Mouse (Mus musculus): ENCODE results near the gene Smim24. TPM values are rescaled to one million over a fixed set of nuclear protein-coding genes. Genes with fewer than 3 reads are reported as not detected.
A peak's percentile ranks its signal among the peaks of the same experiment; 100 is the strongest.

Gene Smim24
- 3.4 and 4.1 TPM in 2 replicates for polyA plus RNA-seq (2014; fragmentation: Nextera tagmentation; extraction: Ambion mirVana)

DNA sequence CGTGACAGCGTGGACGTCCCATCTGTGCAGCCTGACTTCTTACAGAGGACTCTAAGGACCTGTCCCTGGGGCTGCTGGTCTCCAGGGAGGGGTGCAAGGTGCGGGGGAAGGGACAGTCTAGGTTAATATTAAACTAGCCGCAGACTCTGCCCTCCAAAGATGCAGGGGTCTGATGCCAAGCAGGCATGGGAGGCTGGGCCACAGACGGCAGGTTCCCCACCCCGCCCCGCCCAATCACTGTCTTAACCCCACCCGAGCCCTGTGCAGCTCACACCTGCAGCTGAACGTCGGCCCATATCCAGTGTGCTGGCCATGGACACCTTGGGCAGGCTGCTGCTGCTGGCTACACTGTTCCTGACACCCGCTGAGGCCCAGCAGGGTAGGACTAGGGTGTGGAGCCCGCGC lies at the start of gene Smim24:
Smim24 (plus strand) TSS at position 271 of the 405 bp plus-strand sequence.
- peaks cover 4% of the 10 kb centered on the region; the same call in 1 of the 2 replicates for H3K36me3 ChIP-seq (replicated peaks; ENCODE audit: control insufficient read depth, insufficient read depth, low read depth, low read length)
- H3K27me3 ChIP-seq (ENCODE audit: control insufficient read depth, insufficient read depth, low read length) = no peaks in the 10 kb centered on the region
- H3K9ac ChIP-seq (replicated peaks; ENCODE audit: low read length) = peak within 1 kb of the TSS; percentile 39
- ATAC-seq (replicated peaks; ENCODE audit: insufficient number of reproducible peaks, low FRiP score, low TSS enrichment, low read depth) (no peak), DNase-seq (ENCODE audit: low spot score) (no peak)
- WGBS = 66% methylated on average over 14 of the region's 14 CpGs
- H3K27ac ChIP-seq (replicated peaks; ENCODE audit: low read depth, low read length) = no peak within 1 kb of the TSS
- peak within 1 kb of the TSS; percentile 24; the same call in 1 of the 2 replicates for H3K4me2 ChIP-seq (ENCODE audit: low read depth, low read length)
- peak within 1 kb of the TSS; percentile 2; the same call in 1 of the 2 replicates for H3K4me3 ChIP-seq (ENCODE audit: low read depth, low read length)
- H3K9me3 ChIP-seq (replicated peaks; ENCODE audit: control insufficient read depth, low read length) = no peaks in the 10 kb centered on the region
- H3K4me1 ChIP-seq (ENCODE audit: control insufficient read depth, insufficient read depth, low read length) = no peaks in the 10 kb centered on the region; the same call in 1 of the 2 replicates

DNA sequence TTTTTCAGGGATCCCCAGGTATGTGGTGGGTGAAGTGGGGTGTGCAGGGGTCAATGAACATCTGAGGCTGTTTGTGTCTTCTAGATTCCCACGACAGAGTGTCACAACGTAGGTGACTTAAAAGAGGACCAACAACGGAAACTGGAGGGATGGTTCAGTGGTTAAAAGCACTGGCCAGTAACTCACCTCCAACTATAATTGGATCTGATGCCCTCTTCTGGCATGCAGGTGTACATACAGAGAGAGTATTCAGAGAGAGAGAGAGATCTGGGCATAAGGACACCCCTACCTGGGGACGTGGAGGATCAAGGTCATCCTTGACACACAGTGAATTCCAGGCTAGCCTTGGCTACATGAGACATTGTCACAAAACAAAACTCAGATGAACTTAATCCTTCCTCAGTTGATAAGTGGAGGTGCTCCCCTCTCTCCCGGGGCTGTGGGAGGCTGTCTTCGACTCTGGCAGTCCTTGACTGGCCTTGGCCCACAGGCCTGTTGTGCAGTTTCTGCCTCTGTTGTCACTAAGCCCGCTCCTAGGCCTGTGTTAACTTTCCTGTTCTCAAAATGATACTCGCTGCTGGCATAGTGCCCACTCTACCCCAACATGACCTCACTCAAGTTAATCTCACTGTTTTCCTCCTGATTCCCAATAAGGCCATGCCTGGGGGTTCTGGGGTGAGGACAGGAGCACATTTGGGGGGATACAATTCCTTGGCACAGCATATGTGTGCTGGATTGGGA lies 48.3 kb upstream of the Smim24 start:
- no peak for DNase-seq (ENCODE audit: low spot score)
- ATAC-seq (replicated peaks; ENCODE audit: insufficient number of reproducible peaks, low FRiP score, low TSS enrichment, low read depth) = no peak

DNA sequence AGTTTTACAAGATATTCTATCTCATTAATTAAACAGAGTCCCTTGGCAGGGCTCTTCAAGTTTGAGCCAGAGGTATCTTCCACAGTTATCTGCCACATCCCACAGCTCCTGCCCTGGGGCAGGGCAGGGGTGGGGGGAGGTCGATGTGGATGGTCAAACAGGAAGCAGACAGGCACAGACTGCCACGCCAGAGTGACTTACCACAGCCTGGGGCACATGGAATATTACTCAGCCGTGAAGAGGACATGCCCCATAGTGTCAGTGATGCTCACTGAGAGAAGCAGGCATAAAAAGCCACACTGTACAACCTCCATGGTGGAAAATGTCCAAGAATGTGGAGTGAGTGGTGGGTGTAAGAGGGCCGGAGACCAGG lies 47.7 kb upstream of the Smim24 start:
- DNase-seq (ENCODE audit: low spot score) (no peak), ATAC-seq (replicated peaks; ENCODE audit: insufficient number of reproducible peaks, low FRiP score, low TSS enrichment, low read depth) (no peak)
- no peak overlapping the region for H3K4me3 ChIP-seq (ENCODE audit: low read depth, low read length)
- H3K9ac ChIP-seq (replicated peaks; ENCODE audit: low read length) = no peak overlapping the region
- no peaks in the 10 kb centered on the region; the same call in none of the 2 replicates for H3K36me3 ChIP-seq (replicated peaks; ENCODE audit: control insufficient read depth, insufficient read depth, low read depth, low read length)
- no peak overlapping the region for H3K27ac ChIP-seq (replicated peaks; ENCODE audit: low read depth, low read length)
- H3K4me2 ChIP-seq (ENCODE audit: low read depth, low read length) = no peak overlapping the region
- H3K4me1 ChIP-seq (ENCODE audit: control insufficient read depth, insufficient read depth, low read length) = peaks cover 12% of the 10 kb centered on the region
- peaks cover 34% of the 10 kb centered on the region for H3K27me3 ChIP-seq (ENCODE audit: control insufficient read depth, insufficient read depth, low read length)
- 84% methylated on average over 4 of the region's 4 CpGs for WGBS
- no peaks in the 10 kb centered on the region for H3K9me3 ChIP-seq (replicated peaks; ENCODE audit: control insufficient read depth, low read length)

More for the DNA sequence above, 48.3 kb upstream of the Smim24 start:
- Histone ChIP-seq H3K9ac (replicated peaks; ENCODE audit: low read length) (no peak overlapping the region), H3K4me2 (ENCODE audit: low read depth, low read length) (no peak overlapping the region), H3K4me3 (ENCODE audit: low read depth, low read length) (no peak overlapping the region), H3K36me3 (replicated peaks; ENCODE audit: control insufficient read depth, insufficient read depth, low read depth, low read length) (no peaks in the 10 kb centered on the region; the same call in none of the 2 replicates), H3K4me1 (ENCODE audit: control insufficient read depth, insufficient read depth, low read length) (peaks cover 12% of the 10 kb centered on the region), H3K27ac (replicated peaks; ENCODE audit: low read depth, low read length) (no peak overlapping the region), H3K27me3 (ENCODE audit: control insufficient read depth, insufficient read depth, low read length) (peaks cover 34% of the 10 kb centered on the region), H3K9me3 (replicated peaks; ENCODE audit: control insufficient read depth, low read length) (no peaks in the 10 kb centered on the region)
- WGBS = 56% methylated on average over 8 of the region's 8 CpGs

DNA sequence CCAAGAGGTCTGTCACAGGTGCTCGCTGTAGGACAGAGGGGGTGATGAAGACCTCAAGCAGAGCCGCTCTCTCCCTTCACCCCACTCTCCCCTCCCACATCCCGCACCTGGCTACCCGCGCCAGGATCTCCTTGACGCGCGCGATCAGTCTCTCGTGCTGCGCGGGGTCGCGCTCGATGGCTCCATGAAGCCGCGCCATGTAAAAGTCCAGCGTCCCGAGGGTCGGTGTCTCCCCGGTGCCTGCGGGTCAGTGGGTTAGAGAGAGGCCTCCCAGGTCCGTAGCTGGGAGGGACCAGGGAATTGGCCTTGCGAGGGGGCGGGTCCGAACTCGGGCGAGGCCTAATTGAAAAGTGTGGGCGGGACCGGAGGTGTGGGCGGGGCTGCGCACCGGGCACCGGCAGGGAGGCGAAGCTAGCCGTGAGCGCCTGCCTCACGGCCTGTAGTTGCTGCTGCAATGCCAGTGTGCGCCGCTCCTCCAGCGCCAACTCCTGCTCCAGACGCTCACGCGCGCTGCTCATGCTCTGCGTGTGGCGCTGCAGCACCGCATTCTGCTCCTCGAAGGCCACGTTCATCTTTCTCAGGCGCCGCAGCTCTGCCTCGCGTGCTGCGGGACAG lies 46.3 kb upstream of the Smim24 start:
- Histone ChIP-seq H3K36me3 (replicated peaks; ENCODE audit: control insufficient read depth, insufficient read depth, low read depth, low read length) (no peaks in the 10 kb centered on the region; the same call in none of the 2 replicates), H3K4me3 (ENCODE audit: low read depth, low read length) (peak overlapping the region; percentile 19; the same call in 1 of the 2 replicates), H3K27ac (replicated peaks; ENCODE audit: low read depth, low read length) (no peak overlapping the region), H3K4me1 (ENCODE audit: control insufficient read depth, insufficient read depth, low read length) (peaks cover 12% of the 10 kb centered on the region), H3K4me2 (ENCODE audit: low read depth, low read length) (peak overlapping the region; percentile 45), H3K9me3 (replicated peaks; ENCODE audit: control insufficient read depth, low read length) (no peaks in the 10 kb centered on the region), H3K27me3 (ENCODE audit: control insufficient read depth, insufficient read depth, low read length) (peaks cover 28% of the 10 kb centered on the region), H3K9ac (replicated peaks; ENCODE audit: low read length) (peak overlapping the region; percentile 39)
- ATAC-seq (replicated peaks; ENCODE audit: insufficient number of reproducible peaks, low FRiP score, low TSS enrichment, low read depth) (no peak), DNase-seq (ENCODE audit: low spot score) (peak; percentile 79)
- 8% methylated on average over 54 of the region's 55 CpGs for WGBS

DNA sequence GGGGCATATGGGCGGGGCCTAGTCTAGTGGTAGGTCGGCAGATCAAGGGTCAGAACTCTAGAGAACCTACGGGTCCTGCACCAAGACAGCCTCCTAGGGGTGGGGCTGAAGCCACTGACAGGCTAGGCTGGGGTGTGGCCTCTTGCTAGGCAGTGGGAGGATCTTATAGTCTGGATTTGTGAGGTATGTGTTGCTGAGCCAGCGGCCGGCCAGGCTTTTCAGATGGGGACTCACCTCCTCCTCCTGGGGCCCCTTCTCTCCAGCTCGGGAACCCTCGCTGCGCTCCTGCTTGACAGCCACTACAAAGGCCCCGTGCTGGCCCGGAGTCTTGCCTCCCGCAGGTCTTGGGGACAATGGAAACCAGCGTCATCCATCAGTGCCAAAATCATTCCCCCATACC lies 43.7 kb upstream of the Smim24 start:
- H3K27ac ChIP-seq (replicated peaks; ENCODE audit: low read depth, low read length) = no peak overlapping the region
- peak overlapping the region; percentile 87 for H3K9ac ChIP-seq (replicated peaks; ENCODE audit: low read length)
- no peaks in the 10 kb centered on the region; the same call in none of the 2 replicates for H3K36me3 ChIP-seq (replicated peaks; ENCODE audit: control insufficient read depth, insufficient read depth, low read depth, low read length)
- DNase-seq (ENCODE audit: low spot score) = peak; percentile 35
- peaks cover 5% of the 10 kb centered on the region for H3K27me3 ChIP-seq (ENCODE audit: control insufficient read depth, insufficient read depth, low read length)
- H3K4me3 ChIP-seq (ENCODE audit: low read depth, low read length) = peak overlapping the region; percentile 87
- 3% methylated on average over 12 of the region's 12 CpGs for WGBS
- H3K4me1 ChIP-seq (ENCODE audit: control insufficient read depth, insufficient read depth, low read length) = peaks cover 6% of the 10 kb centered on the region
- no peaks in the 10 kb centered on the region for H3K9me3 ChIP-seq (replicated peaks; ENCODE audit: control insufficient read depth, low read length)
- no peak for ATAC-seq (replicated peaks; ENCODE audit: insufficient number of reproducible peaks, low FRiP score, low TSS enrichment, low read depth)
- peak overlapping the region; percentile 40 for H3K4me2 ChIP-seq (ENCODE audit: low read depth, low read length)

DNA sequence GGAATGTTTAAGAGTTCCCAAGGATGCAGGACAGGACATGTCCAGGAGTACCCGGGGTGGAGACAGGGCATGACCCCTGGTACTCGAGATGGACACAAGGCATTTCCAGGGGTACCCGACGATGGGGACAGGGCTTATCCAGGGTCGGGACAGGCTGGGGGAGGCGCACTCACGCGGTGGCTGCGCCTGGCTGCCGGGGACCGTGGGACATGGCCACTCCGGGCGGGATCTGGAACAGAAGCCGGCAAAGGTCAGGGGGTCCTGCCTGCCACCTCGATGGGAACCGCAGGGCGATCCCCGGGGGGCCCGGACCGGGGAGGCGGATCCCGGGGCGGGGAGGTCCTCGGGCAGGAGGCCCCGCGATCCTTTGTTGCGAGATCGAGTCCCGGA lies 42.9 kb upstream of the Smim24 start:
- DNase-seq (ENCODE audit: low spot score) (no peak), ATAC-seq (replicated peaks; ENCODE audit: insufficient number of reproducible peaks, low FRiP score, low TSS enrichment, low read depth) (peak; percentile 6; the same call in 1 of the 2 replicates)
- Histone ChIP-seq H3K27ac (replicated peaks; ENCODE audit: low read depth, low read length) (no peak overlapping the region), H3K36me3 (replicated peaks; ENCODE audit: control insufficient read depth, insufficient read depth, low read depth, low read length) (no peaks in the 10 kb centered on the region; the same call in none of the 2 replicates), H3K9ac (replicated peaks; ENCODE audit: low read length) (peak overlapping the region; percentile 87), H3K4me1 (ENCODE audit: control insufficient read depth, insufficient read depth, low read length) (peaks cover 6% of the 10 kb centered on the region), H3K27me3 (ENCODE audit: control insufficient read depth, insufficient read depth, low read length) (no peaks in the 10 kb centered on the region; the same call in none of the 2 replicates), H3K4me3 (ENCODE audit: low read depth, low read length) (peak overlapping the region; percentile 87), H3K4me2 (ENCODE audit: low read depth, low read length) (peak overlapping the region; percentile 40), H3K9me3 (replicated peaks; ENCODE audit: control insufficient read depth, low read length) (no peaks in the 10 kb centered on the region)
- 0% methylated on average over 23 of the region's 29 CpGs for WGBS

DNA sequence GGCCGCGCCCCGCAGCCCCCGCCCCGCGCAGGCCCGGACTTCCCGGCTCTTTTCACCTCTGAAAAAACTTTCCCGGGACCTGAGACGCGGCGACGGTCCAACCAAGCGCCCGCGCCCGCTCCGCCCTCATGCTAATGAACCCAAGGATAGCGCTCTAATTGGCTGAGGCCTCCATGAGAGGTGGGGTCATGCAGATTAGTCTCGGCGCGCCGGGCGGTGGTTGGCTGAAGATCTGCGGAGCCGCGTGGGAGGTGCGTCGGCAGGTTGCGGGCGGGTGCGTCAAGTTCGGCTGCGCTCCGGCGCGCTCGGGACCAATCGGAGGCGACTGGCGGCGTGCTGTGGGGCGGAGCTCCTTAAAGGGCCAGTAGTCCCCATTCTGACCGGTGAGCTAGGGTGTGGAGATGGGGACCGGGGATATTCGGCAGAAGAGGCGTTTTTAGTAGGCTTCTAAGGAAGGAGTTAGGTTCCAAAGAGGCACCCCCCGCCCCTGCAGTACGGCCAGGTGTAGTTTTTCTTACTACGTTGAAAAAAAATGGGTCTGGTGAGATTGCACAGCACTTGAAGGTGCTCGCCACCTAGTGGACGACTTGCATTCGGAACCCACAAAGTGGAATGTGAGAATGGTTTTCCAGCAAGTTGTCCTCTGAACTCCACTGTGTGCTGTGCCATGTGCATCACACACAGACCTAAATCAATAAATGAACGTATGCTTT lies 42.3 kb upstream of the Smim24 start, which contains the start of gene Hmg20b:
Hmg20b (minus strand) TSS at position 130 of the 713 bp plus-strand sequence.
- Histone ChIP-seq H3K27me3 (ENCODE audit: control insufficient read depth, insufficient read depth, low read length) (no peaks in the 10 kb centered on the region), H3K4me3 (ENCODE audit: low read depth, low read length) (peak within 1 kb of the TSS; percentile 87), H3K9ac (replicated peaks; ENCODE audit: low read length) (peak within 1 kb of the TSS; percentile 87), H3K27ac (replicated peaks; ENCODE audit: low read depth, low read length) (no peak within 1 kb of the TSS), H3K9me3 (replicated peaks; ENCODE audit: control insufficient read depth, low read length) (no peaks in the 10 kb centered on the region), H3K4me1 (ENCODE audit: control insufficient read depth, insufficient read depth, low read length) (peaks cover 6% of the 10 kb centered on the region), H3K36me3 (replicated peaks; ENCODE audit: control insufficient read depth, insufficient read depth, low read depth, low read length) (no peaks in the 10 kb centered on the region; the same call in none of the 2 replicates), H3K4me2 (ENCODE audit: low read depth, low read length) (peak within 1 kb of the TSS; percentile 40)
- DNase-seq (ENCODE audit: low spot score) (peak; percentile 99), ATAC-seq (replicated peaks; ENCODE audit: insufficient number of reproducible peaks, low FRiP score, low TSS enrichment, low read depth) (peak; percentile 91)
- under 1% methylated on average over 53 of the region's 54 CpGs for WGBS
